Mouse (Mus musculus): ENCODE data around the gene Dna2.

DNA sequence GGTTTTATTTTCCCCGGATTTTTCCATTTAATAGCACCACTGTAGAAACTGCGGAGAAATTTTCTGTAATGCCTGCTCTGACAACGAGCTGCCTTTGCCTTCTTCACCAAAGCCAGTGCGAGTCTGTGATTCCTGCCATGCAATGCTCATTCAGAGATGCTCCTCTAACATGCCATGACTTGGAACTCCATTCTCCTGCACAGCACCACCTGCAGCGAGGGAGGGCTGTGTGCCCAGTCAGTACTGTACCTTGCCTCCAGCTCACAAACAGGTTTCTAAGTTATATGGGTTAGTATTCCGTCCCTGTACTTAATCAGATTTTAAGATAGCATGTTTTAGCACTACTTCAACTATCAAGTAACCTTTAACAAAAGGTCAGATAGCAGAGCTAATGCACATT is 64.7 kb downstream of the Dna2 start:
- TF ChIP-seq FLI1 (IDR thresholded peaks at IDR 0.05; ENCODE audit: low read length) (no peak), GATA1 (IDR thresholded peaks at IDR 0.05; ENCODE audit: borderline replicate concordance, low read length) (no peak)
